Mouse (Mus musculus) G1E (cell line): ENCODE results near the gene Cd72.

Experiments
- CTCF ChIP-seq: IDR thresholded peaks from 2 replicates; pipeline ENCODE4 v1.5.1; 2012; ENCODE audit warnings: low read depth, low read length, inconsistent platforms, mixed read lengths
- GATA1 ChIP-seq: IDR thresholded peaks from 2 replicates; pipeline ENCODE4 v1.6.1; 2012; ENCODE audit warnings: borderline replicate concordance, low read length, inconsistent platforms, mixed read lengths

DNA sequence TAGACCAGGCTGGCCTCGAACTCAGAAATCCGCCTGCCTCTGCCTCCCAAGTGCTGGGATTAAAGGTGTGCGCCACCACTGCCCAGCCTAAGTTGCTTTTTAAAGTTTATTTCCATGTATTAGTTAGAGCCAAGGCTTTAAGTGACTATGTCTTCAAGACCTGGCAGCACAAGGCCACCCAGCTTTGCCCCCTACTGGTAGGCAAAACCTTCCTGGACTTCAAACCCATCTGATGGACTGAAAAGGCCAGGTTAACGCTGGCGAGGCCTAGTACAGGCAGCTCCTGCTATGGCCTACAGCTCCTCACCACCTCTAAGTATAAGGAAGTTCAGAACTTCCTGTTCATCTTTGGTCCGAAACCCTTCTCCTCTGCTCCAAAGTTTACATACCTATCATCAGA, 22.2 kb upstream of the Cd72 start:
- TF ChIP-seq CTCF (no peak), GATA1 (no peak)
